Mouse (Mus musculus) layer of hippocampus, adult 8-10 months (tissue): ENCODE data around the gene Adam33. TPM values are rescaled to one million over a fixed set of nuclear protein-coding genes. Genes with fewer than 3 reads are reported as not detected.
"Not testable (repeated sequence)": the region's sequence is repeated elsewhere in the genome, so short reads cannot be mapped to it uniquely, and the experiment has no call there.

Experiments used
- DNase-seq, 2 experiments: peaks; one replicate each; pipeline ENCODE4 v3.0.0; 2022; ENCODE audit warnings: low spot score in 2 of 2
- total RNA-seq, 4 experiments: library from RNA; stranded (reverse); gene quantifications; 2 replicates each; pipeline ENCODE4 v1.2.4; 2022

Adam33 gene
- total RNA-seq = 1 to 10 TPM in 2 of 4 experiments, under 1 TPM in 2; 0.62 to 1.4 (median 1.0) TPM

DNA sequence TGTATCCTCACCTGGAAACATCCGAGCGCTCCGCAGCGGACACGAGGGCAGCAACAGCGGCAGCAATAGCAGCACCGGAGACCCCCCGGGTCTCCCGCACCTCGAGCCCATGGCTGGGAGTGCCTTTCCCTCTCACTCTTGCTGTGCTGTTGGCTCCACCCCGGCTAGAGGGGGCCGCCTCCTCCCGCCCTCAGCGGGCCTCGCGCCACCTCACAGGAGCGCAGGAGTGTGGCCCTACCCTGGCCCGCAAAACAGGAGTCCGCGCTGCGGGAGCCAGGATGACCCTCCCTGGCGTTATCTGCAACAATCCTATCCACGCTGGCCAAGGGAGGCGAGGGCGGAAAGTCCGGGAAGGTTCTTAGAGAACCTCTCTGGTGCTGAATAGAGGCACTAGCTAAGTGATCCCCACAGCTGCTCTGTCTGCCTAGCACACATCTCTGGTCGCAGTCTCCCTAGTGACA, at the start of gene Adam33:
Gene Adam33, minus strand, starts transcription at position 411 of the 461 bp plus-strand sequence.
- DNase-seq = no peak

DNA sequence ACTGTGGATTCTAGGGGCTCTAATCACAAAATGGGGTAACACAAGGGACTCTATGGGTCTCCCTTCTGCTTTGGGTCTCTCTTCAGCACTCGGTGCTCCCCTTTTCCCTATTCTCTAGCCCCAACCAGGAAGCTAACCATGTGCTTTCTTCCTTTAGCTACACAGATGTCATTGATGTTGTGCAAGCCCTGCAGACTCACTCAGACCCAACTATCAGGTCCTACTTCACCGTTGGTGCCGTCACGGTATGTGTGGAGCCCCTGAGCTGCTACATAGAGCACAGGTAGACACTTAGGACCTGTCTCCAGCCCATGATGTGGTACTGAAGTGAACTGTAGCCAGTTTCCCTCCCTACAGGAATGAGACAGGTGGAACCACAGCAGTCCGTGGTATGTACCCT, 42.4 kb upstream of the Adam33 start:
- DNase-seq = no peak

DNA sequence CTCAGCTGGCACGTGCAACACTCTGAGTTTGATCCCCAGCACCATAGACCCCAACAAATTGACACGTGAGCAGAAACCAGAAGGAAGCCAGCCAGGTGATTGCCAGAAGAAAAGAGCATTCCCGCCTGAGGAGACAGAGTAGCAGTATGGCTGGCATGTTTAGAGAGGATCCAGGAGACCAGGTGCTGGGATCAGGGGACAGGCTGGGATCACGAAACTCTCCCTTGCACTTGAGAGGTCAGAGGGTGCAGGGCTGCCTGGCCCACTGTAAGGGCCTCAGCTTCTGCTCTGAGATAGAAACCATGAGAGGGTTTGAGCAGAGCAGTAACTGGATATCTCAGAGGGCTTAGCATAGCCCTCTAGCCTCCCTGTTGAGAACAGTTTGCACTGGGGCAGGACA, 41.4 kb upstream of the Adam33 start:
- DNase-seq = not testable (repeated sequence)

DNA sequence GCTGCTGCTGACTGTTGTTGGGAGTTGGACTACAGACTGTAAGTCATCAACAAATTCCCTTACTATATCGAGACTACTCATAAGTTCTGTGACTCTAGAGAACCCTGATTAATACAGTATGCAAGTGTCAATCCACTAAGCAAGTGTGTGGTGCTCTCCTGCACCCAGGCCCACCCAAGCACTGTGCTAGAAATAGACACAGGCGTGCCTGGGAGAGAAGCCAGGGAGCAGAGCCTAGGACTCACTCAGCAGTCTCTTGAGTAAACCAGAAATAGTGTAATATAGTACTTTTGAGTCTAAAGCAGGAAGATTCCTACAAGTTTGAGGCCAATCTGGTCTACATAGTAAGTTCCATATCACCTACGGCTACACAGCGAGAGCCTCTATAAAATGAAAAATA, 40.4 kb upstream of the Adam33 start:
- DNase-seq = no peak

GRCm38 (mm10) chr2:131101530-131101929, 37.9 kb upstream of the Adam33 start:
- no peak for DNase-seq

DNA sequence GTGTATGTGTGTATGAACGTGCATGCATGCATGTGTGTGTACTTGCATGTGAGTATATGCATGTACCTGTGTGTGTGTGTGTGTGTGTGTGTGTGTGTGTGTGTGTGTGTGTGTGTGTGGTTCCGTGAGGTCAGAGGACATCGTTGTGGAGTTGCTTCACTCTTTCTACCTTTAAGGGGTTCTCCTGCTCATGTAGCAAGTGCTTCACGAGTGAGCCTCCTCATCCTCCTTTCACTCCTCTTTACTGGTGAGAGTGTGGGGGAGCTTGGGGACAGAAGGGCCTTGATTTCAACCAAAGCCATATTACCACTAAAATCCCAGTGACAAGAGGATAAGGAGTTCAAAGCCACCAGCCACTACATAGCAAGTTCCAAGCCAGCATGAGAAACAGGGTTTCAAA, 33.5 kb upstream of the Adam33 start:
- DNase-seq = no peak

GRCm38 (mm10) chr2:131096101-131096795, 32.6 kb upstream of the Adam33 start:
- DNase-seq = peak in 1 of 2 experiments; percentile 11

DNA sequence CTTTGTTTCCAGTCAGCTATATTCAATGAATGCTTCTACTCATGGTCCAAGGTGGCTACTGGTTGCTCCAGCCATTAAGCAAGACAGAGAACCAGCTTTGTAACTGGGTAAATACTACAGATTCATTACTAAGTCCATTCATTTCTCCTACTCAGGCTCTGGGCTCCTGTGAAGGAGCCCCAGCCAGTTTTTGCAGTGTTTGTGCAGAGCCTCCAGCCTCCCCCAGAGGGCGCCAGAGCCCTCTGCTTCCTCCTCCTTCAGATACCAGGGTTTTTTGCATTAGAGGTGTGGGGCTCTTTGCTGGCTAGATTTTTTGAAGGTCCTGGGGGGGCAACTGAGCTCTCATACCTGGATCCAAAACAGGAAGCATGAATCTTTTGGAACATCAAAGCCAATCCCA, 31.2 kb upstream of the Adam33 start:
- DNase-seq = peak; percentile 51 to 81

GRCm38 (mm10) chr2:131093577-131093976, 30.0 kb upstream of the Adam33 start:
- DNase-seq = no peak

GRCm38 (mm10) chr2:131090852-131091251, 27.2 kb upstream of the Adam33 start:
- no peak for DNase-seq

GRCm38 (mm10) chr2:131089634-131090033, 26.0 kb upstream of the Adam33 start:
- no peak for DNase-seq

DNA sequence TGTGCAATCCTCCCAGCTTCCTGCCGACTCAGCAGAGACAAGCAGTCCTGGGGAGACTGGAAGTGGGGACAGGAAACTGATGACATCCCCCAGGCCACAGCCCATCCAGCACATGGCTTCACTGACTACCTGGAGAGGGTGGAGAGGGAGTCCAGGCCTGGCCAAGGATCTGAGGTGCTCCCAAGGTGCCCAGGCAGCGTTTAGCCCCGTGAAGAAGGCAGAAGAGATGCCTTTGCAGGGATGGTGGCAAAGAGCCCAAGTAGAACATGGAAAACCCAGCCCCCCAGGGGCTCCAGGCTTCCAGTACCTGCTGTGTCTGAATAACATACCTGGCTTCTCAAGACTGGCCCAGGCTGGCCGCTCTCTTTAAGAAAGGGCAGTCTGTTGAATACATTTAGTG, 25.0 kb upstream of the Adam33 start:
- DNase-seq = no peak

DNA sequence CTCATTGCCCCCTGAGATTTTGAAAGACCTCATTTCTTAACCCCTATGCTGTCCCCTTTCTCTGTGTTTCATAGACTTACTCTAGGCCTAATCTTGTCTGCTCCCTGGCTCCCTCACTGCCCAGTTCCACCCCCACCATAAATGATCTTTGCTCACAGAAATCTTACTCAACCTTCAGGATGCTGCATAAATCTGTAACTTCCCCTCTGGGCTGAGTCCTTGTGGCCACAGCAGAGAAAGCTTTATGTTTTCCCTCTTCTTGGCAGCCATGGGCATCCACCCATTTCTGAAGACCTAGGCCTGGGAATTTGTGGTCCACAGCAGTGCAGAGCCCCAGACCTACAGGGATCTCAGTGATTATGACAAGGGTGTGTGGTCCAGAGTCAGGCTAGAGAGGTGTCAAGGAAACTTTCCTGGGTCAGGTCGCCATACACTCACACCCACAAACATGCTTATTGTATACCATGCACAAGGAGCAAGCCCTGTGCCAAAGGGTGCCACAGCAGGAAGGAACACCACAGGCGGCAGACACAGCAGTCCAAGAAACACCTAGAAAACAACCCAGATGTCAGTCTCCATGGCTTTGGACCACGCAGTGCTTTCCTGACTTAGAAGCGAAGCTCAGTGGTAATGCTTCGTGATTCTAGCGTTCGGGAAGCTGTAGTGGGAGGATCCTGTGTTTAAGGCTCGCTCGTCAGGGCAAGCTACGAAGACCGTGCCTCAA, 23.2 kb upstream of the Adam33 start, which contains the start of gene Siglec1:
Gene Siglec1, minus strand, starts transcription at position 99 of the 724 bp plus-strand sequence.
- DNase-seq = no peak

DNA sequence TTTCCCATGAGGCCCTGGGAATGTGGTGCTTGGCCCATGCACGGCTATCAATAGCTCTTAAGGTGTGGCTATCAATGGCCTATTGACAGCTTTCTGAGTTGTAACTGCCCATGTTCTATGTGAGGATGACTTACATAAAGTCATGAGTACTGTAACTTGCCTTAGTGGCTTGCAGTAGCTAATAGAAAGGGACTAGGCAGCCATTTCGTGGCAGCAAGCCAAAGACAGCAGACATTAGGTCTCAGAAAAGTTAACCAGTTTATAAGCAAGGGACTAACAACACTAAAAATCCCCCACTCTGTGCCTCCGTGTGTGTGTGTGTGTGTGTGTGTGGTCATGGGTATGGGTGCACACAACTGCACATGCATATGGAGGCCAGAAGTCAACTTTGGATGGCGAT, 20.6 kb upstream of the Adam33 start:
- no peak for DNase-seq

GRCm38 (mm10) chr2:131080507-131080906, 16.9 kb upstream of the Adam33 start:
- DNase-seq = no peak

DNA sequence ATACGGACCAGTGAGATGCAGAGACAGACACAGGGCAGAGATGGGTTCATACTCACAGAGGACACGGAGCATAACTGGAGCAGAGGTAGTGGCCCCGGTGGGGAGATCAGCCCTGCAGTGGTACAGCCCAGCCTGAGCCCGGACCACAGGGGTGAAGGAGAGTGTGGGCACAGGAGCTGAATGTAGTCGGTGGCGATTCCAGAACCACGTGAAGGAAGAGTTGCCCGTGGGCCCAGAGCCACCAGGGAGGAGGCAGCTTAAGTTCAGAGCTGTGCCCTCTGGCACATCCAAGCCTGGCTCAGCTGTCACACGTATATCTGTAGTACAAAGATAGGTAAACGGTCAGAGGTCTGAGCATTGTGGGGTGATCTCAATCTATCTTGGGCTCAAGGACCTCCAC, 8.9 kb upstream of the Adam33 start:
- no peak for DNase-seq

DNA sequence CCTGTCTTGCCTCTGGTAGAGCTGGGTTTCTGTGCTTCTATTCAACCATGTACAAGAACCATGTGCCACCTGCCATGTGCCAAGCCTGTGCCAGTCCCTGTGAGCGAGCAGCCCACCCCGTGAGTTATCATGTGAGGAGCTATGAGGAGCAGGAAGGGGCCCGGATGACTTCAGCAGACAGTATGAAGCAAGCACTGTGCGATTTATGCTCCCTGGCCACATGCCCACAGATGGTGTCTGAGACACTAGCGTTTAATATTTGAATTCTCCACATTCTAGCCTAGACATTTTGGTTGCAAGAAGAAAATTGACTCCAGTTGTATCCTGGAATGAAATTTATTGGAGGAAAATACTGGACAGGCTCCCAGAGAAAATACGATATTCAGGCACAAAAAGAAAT, 3.9 kb upstream of the Adam33 start:
- DNase-seq = peak in 1 of 2 experiments; percentile 24

DNA sequence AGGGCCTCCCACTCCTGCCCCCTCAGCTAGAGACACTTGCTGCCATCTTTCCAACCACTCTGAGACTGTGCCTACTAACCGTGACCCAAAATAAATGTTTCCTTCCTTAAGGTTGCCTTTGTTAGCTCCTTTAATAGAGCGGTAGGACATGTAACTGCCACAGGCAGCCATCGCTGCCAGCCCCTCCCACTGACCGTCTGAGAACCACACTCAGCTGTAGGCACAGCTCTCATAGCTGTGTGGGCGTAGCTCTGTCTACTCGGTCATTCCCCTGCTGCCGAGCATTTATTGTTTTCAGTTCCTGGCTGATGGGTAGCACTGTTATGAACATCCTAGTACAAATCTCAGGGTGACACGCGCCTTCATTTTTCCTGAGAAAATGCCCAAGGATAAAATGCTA, 2.7 kb upstream of the Adam33 start:
- DNase-seq = no peak

GRCm38 (mm10) chr2:131061607-131062006, 2.0 kb downstream of the Adam33 start:
- DNase-seq = no peak

DNA sequence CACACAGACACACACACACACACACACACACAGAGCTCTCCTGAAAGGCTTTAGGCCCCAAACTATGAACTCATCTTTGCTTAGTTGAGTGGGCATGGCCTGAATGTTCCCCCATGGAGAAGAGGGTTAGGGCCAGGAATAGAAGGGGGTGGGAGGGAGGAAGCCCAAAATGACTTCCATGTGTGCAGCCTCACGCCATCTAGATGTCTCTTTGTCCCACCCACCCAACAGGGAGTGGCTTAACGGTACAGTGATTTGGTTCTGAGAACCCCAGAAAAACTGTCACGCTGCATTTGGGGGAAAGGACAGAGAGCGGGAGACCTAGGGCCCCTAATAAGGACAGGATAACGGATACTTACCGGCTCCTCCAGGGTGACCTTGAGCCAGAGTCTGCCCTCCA, 2.8 kb downstream of the Adam33 start:
- DNase-seq = no peak

GRCm38 (mm10) chr2:131059781-131060540, 3.7 kb downstream of the Adam33 start:
- DNase-seq = no peak

GRCm38 (mm10) chr2:131059377-131059776, 4.2 kb downstream of the Adam33 start:
- DNase-seq = no peak
